Mouse (Mus musculus): ENCODE results near the gene Dusp15. TPM values are rescaled to one million over a fixed set of nuclear protein-coding genes. Genes with fewer than 3 reads are reported as not detected.

The Dusp15 gene
- polyA plus RNA-seq, 1 experiment, result 17.7 TPM

DNA sequence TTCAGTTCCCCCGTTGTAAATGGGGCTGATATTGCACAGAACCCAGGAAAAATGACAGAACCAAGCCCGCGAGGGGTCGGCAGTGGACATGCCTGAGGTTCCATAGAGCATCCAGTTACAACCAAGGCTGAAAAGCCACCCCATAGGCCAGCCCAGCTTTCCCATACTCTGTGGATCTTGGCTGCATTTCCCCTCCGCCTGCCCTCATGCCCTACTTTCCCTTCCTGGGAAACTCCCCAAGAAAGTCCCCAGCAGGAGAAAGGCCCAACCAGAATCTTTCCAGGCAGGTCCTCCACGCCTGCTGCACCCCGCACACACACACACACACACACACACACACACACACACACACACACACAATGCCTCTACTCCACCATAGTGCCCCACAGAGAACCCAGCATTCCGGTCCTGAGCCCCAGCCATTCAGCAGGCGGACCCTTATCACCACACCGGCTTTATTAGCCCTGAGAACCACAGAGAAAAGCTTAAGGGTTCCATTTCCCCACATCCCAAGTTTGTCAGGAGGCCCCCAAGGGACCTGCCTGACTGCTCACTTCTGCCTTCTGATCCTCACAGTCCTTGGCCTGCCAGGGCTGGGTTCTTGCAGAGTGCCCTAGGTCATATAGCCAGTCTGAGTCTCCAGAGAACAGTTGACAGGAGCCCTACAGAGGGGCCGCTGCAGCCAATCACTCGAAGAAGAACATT lies 19.9 kb downstream of the Dusp15 start:
- DNase-seq (ENCODE audit: low read depth), result no peak

DNA sequence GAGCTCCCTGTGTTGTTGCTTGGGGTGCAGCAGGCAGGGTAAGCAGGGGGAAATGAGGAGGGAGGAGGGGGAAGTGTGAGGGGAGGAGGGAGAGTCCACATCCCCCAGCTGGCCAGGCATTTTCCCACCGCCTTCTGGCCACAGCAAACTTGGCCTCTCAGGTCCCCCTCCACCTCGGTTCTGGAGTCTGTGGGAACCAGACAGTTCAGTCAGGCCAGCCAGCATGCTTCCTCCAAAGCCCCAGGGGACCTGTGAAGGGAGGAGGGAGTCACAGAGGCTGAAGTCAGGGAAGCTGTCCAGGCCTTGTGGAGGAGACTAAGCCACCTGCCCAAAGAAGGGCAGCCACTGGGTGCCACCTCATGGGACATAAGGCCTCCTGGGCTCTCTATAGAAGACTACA lies 21.2 kb downstream of the Dusp15 start:
- no peak for DNase-seq (ENCODE audit: low read depth)

DNA sequence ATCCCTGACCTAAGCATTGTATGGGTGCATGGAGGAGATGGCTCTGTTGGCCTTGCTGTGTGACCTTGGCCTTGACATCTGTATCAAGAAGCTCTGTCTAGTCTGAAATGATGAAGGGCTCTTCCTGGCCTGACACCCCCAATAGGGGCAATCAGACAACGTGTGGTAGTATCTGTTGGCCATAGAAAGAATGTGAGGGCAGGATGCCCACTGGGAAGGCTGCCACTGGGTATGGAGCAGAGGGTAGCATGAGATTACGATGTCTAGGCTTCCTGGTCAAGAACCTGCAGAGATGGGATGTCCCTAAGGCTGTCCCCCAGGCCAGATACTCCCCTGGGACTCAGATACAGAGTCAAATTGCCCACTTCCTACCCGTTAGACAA lies 22.5 kb downstream of the Dusp15 start:
- no peak for DNase-seq (ENCODE audit: low read depth)

DNA sequence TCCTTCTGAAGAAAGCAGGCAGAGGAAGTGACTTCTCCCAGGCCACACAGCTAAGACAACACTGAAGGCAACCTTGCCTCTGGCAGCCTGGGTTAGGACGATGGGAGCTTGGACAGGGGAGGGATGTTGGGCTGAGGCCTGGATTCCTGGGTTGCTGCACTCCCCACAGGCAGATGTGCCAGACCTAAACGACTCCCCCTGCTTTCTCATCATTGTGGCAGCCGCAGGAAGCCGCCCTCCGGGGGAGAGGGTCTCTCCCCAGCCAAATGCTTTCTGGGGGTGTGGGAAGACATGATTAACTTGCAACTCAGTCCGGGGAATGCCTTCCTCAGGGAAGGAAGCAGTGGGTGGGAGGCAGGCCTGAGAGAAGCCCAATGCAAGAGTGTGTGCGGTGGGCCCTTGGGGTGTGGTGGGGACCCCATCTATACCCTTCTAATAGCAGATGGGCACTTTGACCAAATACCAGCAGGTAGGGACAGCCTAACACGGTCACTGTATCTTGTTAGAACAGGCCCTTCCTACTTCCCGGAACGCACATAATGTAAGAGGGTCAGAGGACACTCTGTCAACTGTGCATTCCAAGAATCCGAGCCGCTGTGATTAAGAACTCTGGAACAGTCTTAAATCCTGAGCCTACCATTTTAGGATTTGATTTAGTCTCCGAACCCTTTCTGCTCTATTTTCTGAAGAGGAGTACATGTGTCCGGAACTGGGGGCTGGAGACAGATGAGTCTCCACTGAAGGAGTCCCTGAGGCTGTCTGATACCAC lies 23.1 kb downstream of the Dusp15 start:
- DNase-seq (ENCODE audit: low read depth), result no peak

DNA sequence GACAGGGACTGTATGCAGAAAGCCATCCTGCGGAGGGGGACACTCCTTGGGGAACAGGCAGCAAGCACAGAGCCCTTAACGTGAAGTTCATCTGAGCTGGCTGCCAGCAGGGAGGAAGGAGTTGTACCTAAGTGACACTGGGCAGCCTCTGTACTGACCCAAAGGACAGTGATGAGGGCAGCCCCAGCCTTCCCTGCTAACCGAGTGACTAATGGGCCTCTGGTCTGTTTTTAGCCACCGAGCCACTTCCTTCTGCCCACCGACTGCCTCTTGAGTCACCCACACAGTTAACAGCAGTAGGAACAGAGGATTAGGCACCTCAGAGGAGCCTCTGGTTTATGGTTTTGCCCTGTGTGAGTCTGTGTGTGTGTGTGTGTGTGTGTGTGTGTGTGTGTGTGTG lies 24.1 kb downstream of the Dusp15 start:
- no peak for DNase-seq (ENCODE audit: low read depth)

DNA sequence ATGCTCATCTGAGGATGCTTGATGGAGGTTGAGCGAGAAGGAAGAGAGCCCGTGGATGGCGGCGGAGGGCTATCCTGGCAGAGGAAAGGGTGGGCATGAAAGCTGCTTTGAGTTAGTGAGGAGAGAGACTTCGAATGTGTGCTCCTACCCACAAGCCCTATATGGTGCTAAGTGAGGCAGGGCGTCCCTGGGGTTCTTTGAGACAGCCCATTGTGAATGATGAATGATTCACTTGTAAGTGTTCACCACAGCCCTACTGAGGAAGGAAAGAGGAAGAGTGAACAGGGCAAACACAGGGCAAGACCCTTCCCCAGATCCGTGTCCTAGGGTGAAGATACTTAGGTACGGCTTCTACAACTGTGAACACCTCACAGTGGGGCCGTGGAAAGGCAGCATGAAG lies 24.6 kb downstream of the Dusp15 start:
- DNase-seq (ENCODE audit: low read depth), result no peak

DNA sequence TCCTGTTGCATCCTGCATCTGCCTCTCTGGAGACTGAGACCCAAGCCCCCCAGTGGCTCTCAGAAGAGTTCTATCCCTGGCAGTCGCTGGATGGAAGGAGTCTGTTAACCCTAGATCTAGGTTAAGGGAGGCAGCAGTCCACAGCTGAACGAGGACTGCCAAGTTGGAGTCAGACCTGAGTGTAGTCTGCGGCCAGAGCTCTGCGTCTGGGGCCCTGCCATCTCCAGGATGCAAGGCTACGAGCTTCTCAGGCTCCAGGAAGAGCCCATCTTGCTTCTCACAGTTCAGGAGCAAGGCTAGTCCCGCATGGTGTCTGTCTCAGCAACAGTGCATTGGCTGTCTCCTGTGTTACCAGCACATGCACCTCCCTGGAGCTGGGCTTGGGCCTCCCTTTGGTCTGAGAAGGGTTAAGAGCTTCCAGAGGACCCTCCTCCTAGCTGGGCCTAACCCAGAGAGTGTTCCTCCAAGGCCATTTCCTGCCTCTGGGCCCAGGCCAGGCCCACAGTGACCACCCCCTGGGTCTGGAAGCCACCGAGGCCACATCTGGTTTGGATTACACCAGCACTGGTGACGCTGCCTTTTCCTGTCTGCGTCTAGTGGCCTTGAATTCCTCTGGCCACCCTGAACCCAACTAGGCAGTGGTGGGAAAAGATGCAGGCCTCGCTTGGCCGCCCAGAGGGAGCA lies 26.2 kb downstream of the Dusp15 start:
- no peak for DNase-seq (ENCODE audit: low read depth)

DNA sequence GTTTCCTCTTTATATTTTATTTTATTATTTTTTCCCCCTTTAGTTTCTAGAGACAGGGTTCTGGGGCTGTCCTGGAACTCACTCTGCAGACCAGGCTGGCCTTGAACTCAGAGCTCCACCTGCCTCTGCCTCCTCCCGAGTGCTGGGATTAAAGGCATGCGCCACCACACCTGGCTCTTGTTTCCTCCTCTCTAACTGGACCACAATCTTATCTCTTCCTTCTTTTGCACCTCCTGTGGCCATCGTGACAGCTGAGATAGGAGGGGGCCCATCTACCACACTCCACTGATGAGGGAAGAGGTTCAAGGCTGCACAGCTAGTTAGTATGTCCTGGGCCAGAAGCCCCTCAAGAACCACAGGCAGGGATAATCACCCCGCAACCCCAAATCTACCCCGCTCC lies 27.0 kb downstream of the Dusp15 start:
- no peak for DNase-seq (ENCODE audit: low read depth)

DNA sequence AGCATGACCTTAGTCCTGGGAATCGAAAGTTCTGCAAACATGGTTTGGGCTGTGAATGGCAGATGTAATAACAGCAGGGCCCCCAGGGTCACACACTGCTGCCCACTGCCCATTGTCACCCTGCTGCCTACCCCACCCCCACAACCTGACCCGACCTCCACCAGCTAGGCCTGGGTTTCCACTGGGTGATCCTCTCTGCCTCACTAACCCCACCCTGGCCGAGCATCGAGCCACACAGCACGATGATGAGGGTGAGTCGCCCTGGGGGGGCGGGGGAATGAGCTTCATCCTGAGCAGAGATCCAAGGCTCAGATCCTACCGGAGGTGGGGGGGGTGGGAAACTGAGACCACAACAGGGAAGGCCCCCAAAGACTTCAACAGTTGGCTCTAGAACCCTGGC lies 27.4 kb downstream of the Dusp15 start:
- DNase-seq (ENCODE audit: low read depth), result no peak

DNA sequence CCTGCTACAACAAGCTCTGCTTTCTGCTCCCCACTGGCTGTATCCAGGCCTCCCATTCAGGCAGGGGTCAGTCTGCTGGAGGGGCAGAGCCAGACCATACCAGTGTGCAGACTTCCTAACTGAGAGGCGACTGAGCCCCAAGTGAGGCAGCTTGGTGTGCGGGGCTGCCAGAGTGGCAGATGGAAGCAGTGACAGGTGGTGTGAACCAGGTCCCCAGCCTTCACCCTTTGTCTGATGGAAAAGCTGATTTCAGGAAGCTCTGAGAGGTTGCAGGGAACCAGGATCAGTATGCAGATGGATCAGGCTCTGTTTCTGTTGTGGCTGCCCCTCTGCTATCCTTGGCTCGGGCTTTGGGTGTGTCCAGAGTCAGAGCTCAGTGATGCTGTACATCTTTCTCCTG lies 27.9 kb downstream of the Dusp15 start:
- DNase-seq (ENCODE audit: low read depth), result no peak

DNA sequence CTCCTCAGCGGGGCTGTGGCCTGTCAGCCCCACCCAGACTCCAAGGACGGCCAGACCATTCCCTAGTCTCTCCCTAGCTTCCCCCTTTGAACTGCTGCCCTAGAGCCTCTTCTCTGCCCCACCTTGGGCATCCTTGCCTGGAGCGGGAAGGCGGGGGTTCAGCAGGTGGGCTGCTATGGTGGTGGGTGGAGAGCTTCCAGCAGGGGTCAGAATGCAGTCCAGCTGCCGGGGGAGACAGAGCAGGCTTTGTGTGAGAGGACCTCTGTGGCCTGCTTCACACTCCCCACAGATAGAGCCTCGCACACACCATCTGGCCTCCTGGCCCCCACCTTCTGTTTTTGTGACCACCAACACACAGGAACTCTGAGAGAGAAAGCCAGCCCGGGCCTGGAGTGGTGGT lies 29.1 kb downstream of the Dusp15 start:
- DNase-seq (ENCODE audit: low read depth), result no peak

DNA sequence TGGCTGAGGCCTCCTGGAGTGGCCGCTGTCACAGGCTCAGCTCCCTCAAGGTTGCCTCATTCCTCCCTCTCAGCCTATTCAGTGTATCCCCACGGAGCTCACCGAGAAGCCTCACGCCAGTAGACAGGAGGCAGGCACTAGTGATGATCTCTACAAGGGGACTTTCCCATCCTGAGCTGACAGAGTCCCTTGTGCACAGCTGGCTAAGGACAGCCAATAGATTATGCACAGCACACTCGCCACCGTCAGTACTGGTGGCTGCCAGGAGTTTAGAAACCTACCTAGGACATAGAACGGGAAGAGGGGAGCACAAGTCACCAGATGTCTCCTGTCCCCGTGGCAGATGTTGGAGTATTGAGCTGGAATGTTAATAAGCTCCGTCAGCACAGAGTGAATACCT lies 33.8 kb downstream of the Dusp15 start:
- DNase-seq (ENCODE audit: low read depth), result no peak

DNA sequence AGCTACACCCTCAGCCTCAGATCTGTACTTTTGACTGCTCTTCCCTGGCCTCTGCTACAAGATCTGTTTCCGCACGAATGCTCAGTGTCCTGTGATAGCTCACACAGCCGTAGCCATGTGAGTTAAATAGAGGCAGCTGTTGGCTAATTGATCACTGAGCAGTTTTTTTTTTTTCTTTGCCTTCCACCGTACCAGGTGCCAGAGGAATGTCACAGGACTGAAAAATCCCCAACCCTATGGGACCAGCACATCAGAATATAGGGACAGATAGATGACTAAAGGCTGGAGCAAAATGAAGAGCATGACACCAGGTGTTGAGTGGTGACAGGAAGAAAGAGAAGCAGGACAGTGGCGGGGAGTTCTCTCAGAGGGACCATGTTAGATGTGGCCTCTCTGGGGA lies 35.4 kb downstream of the Dusp15 start:
- no peak for DNase-seq (ENCODE audit: low read depth)

DNA sequence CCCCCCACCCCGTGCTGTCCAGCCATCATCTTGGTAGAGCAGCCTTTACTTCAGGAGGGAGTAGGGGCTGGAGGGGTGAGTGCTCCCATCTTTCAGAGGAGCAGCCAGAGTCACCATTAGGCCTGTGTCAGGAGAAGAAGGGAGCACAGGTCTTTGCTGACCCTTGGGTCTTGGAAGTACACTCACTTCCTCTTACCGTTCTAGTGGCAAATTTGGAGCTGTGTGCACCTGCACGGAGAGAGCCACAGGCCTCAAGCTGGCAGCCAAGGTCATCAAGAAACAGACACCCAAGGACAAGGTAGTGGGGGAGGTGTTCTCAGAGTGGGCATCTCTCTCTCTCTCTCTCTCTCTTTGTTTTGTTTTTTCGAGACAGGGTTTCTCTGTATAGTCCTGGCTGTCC lies 36.0 kb downstream of the Dusp15 start:
- DNase-seq (ENCODE audit: low read depth), result no peak

DNA sequence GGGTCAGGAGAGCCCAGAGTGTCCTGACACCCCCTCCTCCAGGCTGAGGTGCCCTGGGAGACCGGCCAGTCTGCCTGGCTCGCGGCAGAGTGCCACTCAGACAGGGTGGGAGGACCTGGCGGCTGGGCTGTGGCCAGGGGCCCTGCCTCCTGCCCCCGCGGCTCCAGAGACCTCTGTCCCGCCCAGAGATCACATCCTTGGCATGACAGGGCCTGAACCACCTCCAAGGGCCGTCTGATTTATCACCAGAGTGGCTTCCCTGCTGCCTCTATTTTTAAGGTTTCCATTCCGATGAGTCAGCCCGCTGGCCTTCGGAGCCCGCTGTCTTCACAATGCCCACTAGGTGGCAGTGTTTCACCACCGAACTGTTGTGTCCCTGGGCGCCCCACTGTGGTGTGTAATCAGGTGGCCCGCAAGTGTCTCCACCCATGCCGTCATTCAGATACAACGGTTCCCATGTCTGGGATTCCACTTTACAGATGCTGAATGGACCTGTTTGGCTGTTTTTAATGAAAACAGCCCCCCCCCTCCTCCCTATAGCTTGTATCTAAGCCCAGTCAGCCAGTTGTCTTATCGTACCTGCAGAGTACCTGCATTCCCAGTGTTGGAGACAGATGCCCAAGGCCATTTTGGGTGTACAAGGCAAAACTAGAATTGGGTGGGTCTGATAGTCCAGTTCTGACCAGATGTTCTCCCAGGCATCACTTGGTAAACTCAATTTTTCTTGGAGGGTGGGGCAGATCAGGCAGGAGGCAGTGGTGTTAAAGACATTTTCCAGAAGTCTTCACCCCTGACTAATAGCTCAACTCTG lies 37.0 kb downstream of the Dusp15 start:
- no peak for DNase-seq (ENCODE audit: low read depth)

DNA sequence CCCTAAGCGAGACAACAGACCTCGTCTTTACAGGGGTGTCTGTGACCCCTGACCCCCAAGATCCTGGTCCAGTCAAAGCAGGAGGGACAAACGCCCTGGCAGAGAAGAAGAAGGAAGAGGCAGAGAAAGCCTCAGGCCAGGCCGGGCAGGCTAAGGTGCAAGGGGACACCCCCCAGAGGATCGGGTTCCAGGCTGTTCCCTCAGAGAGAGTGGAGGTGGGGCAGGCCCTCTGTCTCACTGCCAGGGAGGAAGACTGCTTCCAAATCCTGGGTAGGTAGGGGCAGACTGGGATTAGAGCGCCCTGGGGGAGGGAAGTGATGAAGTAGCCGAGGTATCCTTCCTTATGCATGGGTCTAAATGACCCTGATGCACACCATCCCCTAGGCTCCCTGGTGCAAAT lies 38.0 kb downstream of the Dusp15 start:
- DNase-seq (ENCODE audit: low read depth), result no peak

DNA sequence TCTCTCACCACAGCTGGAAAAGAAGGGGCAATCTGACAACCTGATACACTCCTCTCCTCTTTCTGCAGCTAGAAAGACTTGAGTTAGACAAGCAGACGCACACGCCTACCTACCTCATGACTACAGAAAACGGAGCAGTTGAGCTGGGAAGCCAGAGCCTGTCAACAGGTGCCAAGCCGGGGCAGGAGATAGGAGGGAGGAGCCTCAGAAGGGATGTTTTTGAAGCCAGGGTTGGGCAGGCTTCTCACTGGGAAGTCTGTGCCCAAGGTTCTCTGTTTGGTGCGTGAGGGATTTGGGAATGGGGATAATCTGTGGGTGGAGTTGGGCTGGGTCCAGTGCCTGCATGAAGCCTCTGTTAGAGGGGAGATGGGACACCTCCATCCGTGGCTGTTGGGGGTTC lies 40.1 kb downstream of the Dusp15 start:
- no peak for DNase-seq (ENCODE audit: low read depth)

DNA sequence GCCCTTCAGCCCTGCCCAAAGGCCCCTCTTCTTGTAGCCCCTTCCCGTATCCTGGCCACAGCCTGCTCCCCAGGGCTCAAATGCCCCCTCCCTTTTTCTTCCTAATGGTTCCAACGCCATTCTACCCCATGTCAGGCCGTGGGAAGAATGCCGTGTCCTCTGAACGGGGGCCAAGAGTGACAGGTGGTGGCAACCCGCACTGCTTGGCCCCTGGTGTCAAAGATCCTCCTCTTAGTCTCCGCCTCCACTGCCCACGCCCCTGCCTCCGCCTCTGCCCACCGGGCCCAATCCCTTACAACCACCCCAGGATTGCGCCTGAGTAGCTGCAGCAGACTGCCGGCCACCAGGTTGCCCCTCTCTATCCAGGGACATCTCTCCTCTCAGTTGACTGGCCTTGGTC lies 40.5 kb downstream of the Dusp15 start, which contains the start of gene Mylk2:
Gene Mylk2, plus strand, starts transcription at position 322 of the 400 bp plus-strand sequence.
- DNase-seq (ENCODE audit: low read depth), result no peak

DNA sequence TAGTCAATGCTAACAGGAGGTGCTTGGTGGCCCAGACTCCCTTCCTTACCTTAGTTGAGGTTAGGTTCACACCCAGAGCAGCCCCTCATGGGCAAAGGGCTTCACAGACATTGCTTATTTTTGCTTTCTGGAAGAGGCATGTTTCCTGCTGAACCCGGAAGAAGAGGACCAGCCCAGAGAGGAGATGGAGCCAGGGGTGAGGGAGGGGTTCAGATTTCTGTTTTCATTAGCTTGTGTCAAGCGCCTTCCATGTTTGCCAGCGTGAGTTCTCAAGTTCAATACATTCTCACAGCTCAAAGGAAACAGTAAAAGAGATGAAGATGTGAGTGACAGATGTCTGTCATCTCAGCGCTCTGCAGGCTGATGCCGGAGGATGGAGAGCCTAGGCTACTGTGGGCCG lies 41.6 kb downstream of the Dusp15 start:
- no peak for DNase-seq (ENCODE audit: low read depth)

DNA sequence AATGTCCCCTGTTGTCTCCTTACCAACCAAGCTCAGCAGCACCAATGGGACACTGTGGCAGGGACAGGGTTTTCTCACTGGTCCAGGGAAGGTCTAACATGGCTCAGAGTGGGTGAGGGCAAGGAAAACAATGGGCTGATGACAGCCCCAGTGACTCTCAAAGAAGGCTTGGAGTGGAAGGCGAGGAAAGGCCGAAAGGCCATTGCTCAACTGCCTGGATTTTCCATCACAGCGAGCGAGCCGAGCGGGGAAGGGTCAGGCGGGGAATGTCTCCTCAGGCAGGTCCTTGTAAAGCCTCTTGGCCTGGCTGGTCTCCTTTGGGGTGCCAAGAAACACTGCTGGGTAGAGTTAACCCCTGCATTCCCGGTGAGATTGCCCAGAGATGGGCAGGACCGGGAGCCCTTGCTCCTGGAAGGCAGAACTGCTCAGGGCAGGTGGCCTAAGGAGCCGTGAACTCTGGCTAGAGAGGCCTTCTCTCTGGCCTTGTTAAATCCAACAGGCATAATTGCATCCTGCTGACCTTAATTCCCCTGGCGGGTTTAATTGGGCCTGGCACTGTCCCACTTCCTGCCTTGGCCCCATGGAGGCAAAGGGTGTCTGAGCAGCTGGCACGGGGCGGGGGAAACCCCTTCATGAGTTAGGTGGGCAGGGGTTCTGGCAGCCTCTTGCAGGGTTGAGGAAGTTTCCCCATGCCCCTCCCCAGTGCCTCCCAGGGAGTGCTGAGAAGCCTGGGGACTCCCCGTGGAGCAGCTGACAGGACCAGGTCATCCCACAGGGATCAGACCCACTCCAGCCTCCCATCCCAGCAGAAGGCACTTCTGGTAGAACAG lies 44.2 kb downstream of the Dusp15 start:
- DNase-seq (ENCODE audit: low read depth), result no peak
